In the genomic region with DNA sequence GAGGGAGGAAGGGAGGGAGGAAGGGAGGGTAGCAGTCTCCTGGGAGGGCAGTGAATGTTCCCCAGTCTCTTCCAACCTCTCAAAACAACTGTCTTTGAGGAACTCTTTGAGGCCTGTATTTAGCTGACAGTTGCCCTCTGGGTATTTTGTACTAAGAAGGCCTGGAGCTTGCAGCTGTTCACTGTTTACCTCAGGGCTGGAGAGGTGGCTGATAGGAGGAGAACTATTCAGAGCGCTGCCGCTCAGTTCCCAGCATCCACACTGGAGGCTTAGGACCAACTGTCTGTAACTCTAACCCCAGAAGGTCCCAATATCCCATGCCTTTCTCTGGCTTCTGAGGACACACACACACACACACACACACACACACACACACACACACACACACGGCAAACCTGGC, we compare ENCODE assay signal across 16 mouse cellular contexts. TPM values are rescaled to one million over a fixed set of nuclear protein-coding genes. Genes with fewer than 3 reads are reported as not detected.
DNase-seq lines count a peak whose midpoint lies in the region; ATAC-seq and TF ChIP-seq lines count a peak whose summit lies in the region.
"Had no signal": no experiment of that assay in that cellular context is flagged by ENCODE, and none has a peak within 500 bp of the region (broad histone marks: within the 10 kb centered on the region; RNA-seq: fewer than 3 reads in every experiment).

No protein-coding gene starts in this region.

- H3K27ac ChIP-seq in kidney, embryonic 15.5 days: 0 out of 2 replicates have a peak overlapping the region, but pooled peaks have one; percentile 32
- no peak overlapping the region for H3K27ac ChIP-seq in kidney, adult 2 months (ENCODE audit: insufficient read depth, low read depth, low read length)
- H3K27ac ChIP-seq in cortical plate, adult 2 months (ENCODE audit: insufficient read depth, low read length): peak overlapping the region; percentile 46; the same call in 1 of the 2 replicates
- peak overlapping the region; percentile 39; the same call in 1 of the 2 replicates for H3K27ac ChIP-seq in forebrain, embryonic 14.5 days (ENCODE audit: low read depth, low read length)
- peak overlapping the region; percentile 15; the same call in 1 of the 2 replicates for H3K27ac ChIP-seq in limb, embryonic 13.5 days
- H3K27ac ChIP-seq: liver, embryonic 15.5 days had no signal

- H3K36me3 ChIP-seq in kidney, embryonic 15.5 days: no peaks in the 10 kb centered on the region
- no peaks in the 10 kb centered on the region for H3K36me3 ChIP-seq in kidney, adult 2 months (ENCODE audit: control insufficient read depth, insufficient read depth, low read length)
- H3K36me3 ChIP-seq in forebrain, embryonic 14.5 days (ENCODE audit: control insufficient read depth, insufficient read depth, low read length): no peaks in the 10 kb centered on the region
- no peaks in the 10 kb centered on the region for H3K36me3 ChIP-seq in limb, embryonic 13.5 days
- H3K36me3 ChIP-seq: liver, embryonic 15.5 days; neural tube, embryonic 15.5 days had no signal

- no peak for DNase-seq in kidney, adult 2 months
- DNase-seq in forebrain, embryonic 14.5 days (ENCODE audit: low spot score): peak; percentile 55
- no peak for DNase-seq in Muller cell, postnatal 12 days (ENCODE audit: inconsistent ontology term)
- DNase-seq in liver: no peak
- no peak for DNase-seq in spleen, postnatal 36 days (ENCODE audit: low spot score in 2 of 2)
- DNase-seq: adrenal gland, adult 2 months; heart, postnatal 36 days; kidney, adult 8-10 months had no signal

- no peak for ATAC-seq in kidney, embryonic 15.5 days (replicated peaks; ENCODE audit: low FRiP score)
- ATAC-seq in forebrain, embryonic 14.5 days: no peak
- ATAC-seq in limb, embryonic 13.5 days (ENCODE audit: low FRiP score, low read depth): peak; percentile 68

- H3K9ac ChIP-seq in kidney, embryonic 15.5 days: no peak overlapping the region
- H3K9ac ChIP-seq in forebrain, embryonic 14.5 days (ENCODE audit: low read length): no peak overlapping the region
- no peak overlapping the region for H3K9ac ChIP-seq in limb, embryonic 13.5 days
- H3K9ac ChIP-seq: liver, embryonic 15.5 days; neural tube, embryonic 15.5 days had no signal

- no peaks in the 10 kb centered on the region for H3K27me3 ChIP-seq in kidney, embryonic 15.5 days
- H3K27me3 ChIP-seq in kidney, adult 2 months (replicated peaks; ENCODE audit: control insufficient read depth, insufficient read depth, low read length): no peaks in the 10 kb centered on the region
- no peaks in the 10 kb centered on the region for H3K27me3 ChIP-seq in forebrain, embryonic 14.5 days (replicated peaks; ENCODE audit: control insufficient read depth, insufficient read depth, low read length)
- no peaks in the 10 kb centered on the region for H3K27me3 ChIP-seq in limb, embryonic 13.5 days
- H3K27me3 ChIP-seq: neural tube, embryonic 15.5 days had no signal

- H3K4me2 ChIP-seq in kidney, embryonic 15.5 days: no peak overlapping the region
- H3K4me2 ChIP-seq in forebrain, embryonic 14.5 days (ENCODE audit: low read length): no peak overlapping the region
- H3K4me2 ChIP-seq in limb, embryonic 13.5 days (replicated peaks): no peak overlapping the region
- H3K4me2 ChIP-seq: heart, embryonic 11.5 days; liver, embryonic 15.5 days; neural tube, embryonic 15.5 days had no signal

- no peak for TF ChIP-seq POLR2A in kidney, adult 2 months (IDR thresholded peaks at IDR 0.05; ENCODE audit: low read depth, low read length)
- TF ChIP-seq POLR2A in cortical plate, adult 2 months (IDR thresholded peaks at IDR 0.05; ENCODE audit: extremely low read depth, insufficient read depth, low read length): no peak

- no peak overlapping the region for H3K4me3 ChIP-seq in kidney, embryonic 15.5 days (replicated peaks)
- H3K4me3 ChIP-seq in kidney, adult 2 months (ENCODE audit: insufficient read depth, low read depth, low read length): no peak overlapping the region
- no peak overlapping the region for H3K4me3 ChIP-seq in cortical plate, adult 2 months (ENCODE audit: insufficient read depth, low read length)
- H3K4me3 ChIP-seq in forebrain, embryonic 14.5 days (ENCODE audit: low read depth, low read length): no peak overlapping the region
- no peak overlapping the region for H3K4me3 ChIP-seq in limb, embryonic 13.5 days
- H3K4me3 ChIP-seq: layer of hippocampus, adult 2 months; liver, embryonic 15.5 days; neural tube, embryonic 15.5 days had no signal

- no peaks in the 10 kb centered on the region for H3K9me3 ChIP-seq in kidney, embryonic 15.5 days (replicated peaks)
- H3K9me3 ChIP-seq in forebrain, embryonic 14.5 days (replicated peaks; ENCODE audit: control insufficient read depth, low read length): no peaks in the 10 kb centered on the region
- H3K9me3 ChIP-seq in limb, embryonic 13.5 days: no peaks in the 10 kb centered on the region
- H3K9me3 ChIP-seq: liver, embryonic 15.5 days; neural tube, embryonic 15.5 days had no signal

- peaks cover 28% of the 10 kb centered on the region for H3K4me1 ChIP-seq in kidney, embryonic 15.5 days
- H3K4me1 ChIP-seq in kidney, adult 2 months (ENCODE audit: control insufficient read depth, insufficient read depth, low read length): no peaks in the 10 kb centered on the region
- H3K4me1 ChIP-seq in cortical plate, adult 2 months (ENCODE audit: control insufficient read depth, insufficient read depth, low read length): no peaks in the 10 kb centered on the region; the same call in 1 of the 2 replicates
- H3K4me1 ChIP-seq in forebrain, embryonic 14.5 days (ENCODE audit: control insufficient read depth, insufficient read depth, low read length): peaks cover 55% of the 10 kb centered on the region
- peaks cover 30% of the 10 kb centered on the region for H3K4me1 ChIP-seq in limb, embryonic 13.5 days

- 74% methylated on average over 3 of the region's 3 CpGs for WGBS in kidney, embryonic 15.5 days
- 89% methylated on average over 3 of the region's 3 CpGs for WGBS in kidney, adult 2 months
- WGBS in forebrain, embryonic 14.5 days: 35% methylated on average over 3 of the region's 3 CpGs
- 57% methylated on average over 3 of the region's 3 CpGs for WGBS in limb, embryonic 13.5 days

- TF ChIP-seq CTCF in kidney, adult 2 months (conservative IDR thresholded peaks at IDR 0.05; ENCODE audit: insufficient read depth, insufficient read length, low read depth, low read length): no peak
- no peak for TF ChIP-seq CTCF in cortical plate, adult 2 months (IDR thresholded peaks at IDR 0.05; ENCODE audit: extremely low read depth, insufficient read depth, low read length)

RNA-seq across cellular contexts. Expression of gene Efhd2, which starts 23.1 kb away (rescaled TPM):
- polyA plus RNA-seq in kidney, embryonic 15.5 days (2015; fragmentation: Nextera tagmentation; extraction: Ambion mirVana): 53.9 and 56.7 TPM in 2 replicates
- polyA plus RNA-seq in kidney, adult 2 months (2012; rRNA removed): 36.3 and 41.0 TPM in 2 replicates
- polyA plus RNA-seq in cortical plate, adult 2 months (2012; rRNA removed): 360 and 365 TPM in 2 replicates
- polyA plus RNA-seq in forebrain, embryonic 14.5 days (2014; fragmentation: Nextera tagmentation; extraction: Ambion mirVana): 44.0 and 49.3 TPM in 2 replicates
- 56.9 and 58.7 TPM in 2 replicates for polyA plus RNA-seq in limb, embryonic 13.5 days (2015; fragmentation: Nextera tagmentation; extraction: Ambion mirVana)

RNA-seq across cellular contexts. Expression of gene Ctrc, which starts 51.7 kb away (rescaled TPM):
- polyA plus RNA-seq in kidney, embryonic 15.5 days (2015; fragmentation: Nextera tagmentation; extraction: Ambion mirVana): not detected in 2 replicates
- 0.10 TPM in 1 of 2 replicates, not detected in the other for polyA plus RNA-seq in kidney, adult 2 months (2012; rRNA removed)
- not detected in 2 replicates for polyA plus RNA-seq in cortical plate, adult 2 months (2012; rRNA removed)
- not detected in 2 replicates for polyA plus RNA-seq in forebrain, embryonic 14.5 days (2014; fragmentation: Nextera tagmentation; extraction: Ambion mirVana)
- not detected in 2 replicates for polyA plus RNA-seq in limb, embryonic 13.5 days (2015; fragmentation: Nextera tagmentation; extraction: Ambion mirVana)
- polyA plus RNA-seq: adrenal gland, adult 2 months; cerebellum, adult 2 months; heart, embryonic 11.5 days; liver, embryonic 15.5 days; neural tube, embryonic 15.5 days had no signal
